Mouse (Mus musculus) embryonic fibroblast, embryonic 13.5 days (primary cell): Measurements from ENCODE around the gene Cacnb2. TPM values are rescaled to one million over a fixed set of nuclear protein-coding genes. Genes with fewer than 3 reads are reported as not detected.
"Not testable (repeated sequence)": the region's sequence is repeated elsewhere in the genome, so short reads cannot be mapped to it uniquely, and the experiment has no call there.

Experiments used
- H3K27ac ChIP-seq: 2 replicates; pipeline ENCODE4 v1.5.1; 2012; ENCODE audit warnings: low read length, control low read depth, inconsistent platforms; ENCODE audit not compliant: insufficient read depth
- H3K4me1 ChIP-seq: 2 replicates; pipeline ENCODE4 v1.6.1; 2011; ENCODE audit warnings: low read length; ENCODE audit not compliant: control insufficient read depth, insufficient read depth
- H3K4me3 ChIP-seq: 2 replicates; pipeline ENCODE4 v1.5.1; 2011; ENCODE audit warnings: mild to moderate bottlenecking, control low read depth, low read length; ENCODE audit not compliant: insufficient read depth
- CTCF ChIP-seq: IDR thresholded peaks from 2 replicates; pipeline ENCODE4 v1.5.1; 2011; ENCODE audit warnings: mild to moderate bottlenecking, control low read depth, low read length, moderate library complexity, borderline replicate concordance; ENCODE audit not compliant: insufficient read depth
- POLR2A ChIP-seq: IDR thresholded peaks from 2 replicates; pipeline ENCODE4 v1.6.1; 2011; ENCODE audit warnings: low read depth, mild to moderate bottlenecking, control low read depth, low read length, moderate library complexity
- polyA plus RNA-seq: library from polyadenylated mRNA; stranded (reverse); fragments of >200 nt; gene quantifications from 2 replicates; pipeline ENCODE4 v1.2.4, GENCODE M21; 2011; ENCODE audit warnings: low read depth; ENCODE audit not compliant: missing spikeins, insufficient read length

The Cacnb2 gene
- polyA plus RNA-seq, 1 experiment: 5.1 TPM

- Histone ChIP-seq H3K4me3 (no peak overlapping the region), H3K27ac (no peak overlapping the region), H3K4me1 (no peaks in the 10 kb centered on the region)
- TF ChIP-seq CTCF (no peak), POLR2A (no peak)
Observed at GRCm38 (mm10) chr2:14710247-14710646, 107.4 kb downstream of the Cacnb2 start.

DNA sequence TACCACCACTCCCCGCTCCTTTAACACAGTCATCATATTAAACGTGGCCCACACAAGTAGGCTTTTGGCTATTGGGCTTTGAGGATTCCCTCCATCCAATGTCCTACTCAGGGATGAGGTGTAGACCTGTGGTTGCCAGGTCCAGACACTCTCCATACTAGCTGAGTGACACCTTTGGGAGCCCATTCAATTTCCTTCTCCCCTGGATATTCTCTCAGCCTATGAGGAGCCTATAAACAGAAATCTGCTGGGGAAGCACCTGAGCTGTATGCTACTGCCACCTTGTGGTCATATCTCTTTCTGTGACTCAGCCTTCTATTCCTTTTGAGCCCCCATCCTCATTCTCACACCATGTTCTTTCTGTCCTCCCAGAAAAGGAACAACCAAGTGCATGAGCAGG, 108.9 kb downstream of the Cacnb2 start:
- no peak overlapping the region for H3K27ac ChIP-seq

GRCm38 (mm10) chr2:14713049-14713448, 110.2 kb downstream of the Cacnb2 start:
- TF ChIP-seq POLR2A: no peak
- no peak for TF ChIP-seq CTCF
- Histone ChIP-seq H3K27ac (no peak overlapping the region), H3K4me3 (no peak overlapping the region), H3K4me1 (no peaks in the 10 kb centered on the region)

More for the DNA sequence above, 108.9 kb downstream of the Cacnb2 start:
- H3K4me3 ChIP-seq: no peak overlapping the region
- no peaks in the 10 kb centered on the region for H3K4me1 ChIP-seq
- TF ChIP-seq CTCF (no peak), POLR2A (no peak)

- H3K4me3 ChIP-seq: no peak overlapping the region
- no peak for TF ChIP-seq CTCF
- TF ChIP-seq POLR2A: no peak
- no peak overlapping the region for H3K27ac ChIP-seq
- no peaks in the 10 kb centered on the region for H3K4me1 ChIP-seq
Observed at GRCm38 (mm10) chr2:14716666-14717065, 113.8 kb downstream of the Cacnb2 start.

- H3K27ac ChIP-seq: no peak overlapping the region
- TF ChIP-seq POLR2A: no peak
- no peak for TF ChIP-seq CTCF
- no peaks in the 10 kb centered on the region for H3K4me1 ChIP-seq
- H3K4me3 ChIP-seq: no peak overlapping the region
Observed at GRCm38 (mm10) chr2:14719119-14719718, 116.3 kb downstream of the Cacnb2 start.

GRCm38 (mm10) chr2:14725437-14725836, 122.5 kb downstream of the Cacnb2 start:
- Histone ChIP-seq H3K27ac (no peak overlapping the region), H3K4me3 (no peak overlapping the region), H3K4me1 (no peaks in the 10 kb centered on the region)
- TF ChIP-seq POLR2A: no peak
- no peak for TF ChIP-seq CTCF

DNA sequence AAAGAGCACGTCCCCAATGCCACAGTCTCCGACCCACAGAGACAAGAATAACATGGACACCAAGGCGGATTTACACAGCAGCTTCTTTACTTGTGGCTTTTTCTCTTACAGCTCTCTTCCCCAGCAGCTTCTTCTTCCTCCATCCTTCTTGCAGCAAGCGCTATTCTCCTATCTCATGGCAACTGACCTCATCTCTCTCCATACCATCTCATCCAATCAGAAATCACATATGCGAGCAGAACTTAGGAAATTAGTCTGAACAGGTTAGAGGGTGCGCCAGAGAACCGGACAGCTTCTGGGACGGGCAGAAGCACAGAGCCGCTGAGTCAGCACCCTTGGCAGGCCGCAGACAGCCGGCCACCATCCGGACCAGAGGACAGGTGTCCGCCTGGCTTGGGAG, 123.7 kb downstream of the Cacnb2 start:
- not testable (repeated sequence) for H3K4me3 ChIP-seq, H3K4me1 ChIP-seq, H3K27ac ChIP-seq

DNA sequence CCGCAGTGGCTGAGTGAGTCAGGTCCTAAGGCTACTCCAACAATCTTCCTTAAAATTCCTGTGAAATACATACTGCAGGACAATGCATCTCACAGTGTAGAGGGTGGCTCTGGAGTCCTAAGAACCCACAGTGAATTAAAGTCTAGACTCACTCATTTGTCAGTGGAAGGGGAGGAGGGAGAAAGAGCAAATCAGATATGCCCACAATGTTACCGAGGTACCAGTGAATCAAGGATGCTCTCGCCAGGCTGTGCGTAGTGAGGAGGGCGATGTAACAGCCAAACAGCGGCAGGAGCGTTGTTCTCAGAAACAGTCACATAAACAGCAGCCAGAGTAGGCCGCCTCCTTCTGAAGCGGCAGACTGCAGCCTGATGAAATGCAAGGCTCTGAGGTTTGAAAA, 136.0 kb downstream of the Cacnb2 start:
- TF ChIP-seq POLR2A: no peak
- no peak for TF ChIP-seq CTCF
- H3K4me3 ChIP-seq: no peak overlapping the region
- peaks cover 4% of the 10 kb centered on the region; the same call in 1 of the 2 replicates for H3K4me1 ChIP-seq
- peak overlapping the region; percentile 44 for H3K27ac ChIP-seq

GRCm38 (mm10) chr2:14739510-14739909, 136.6 kb downstream of the Cacnb2 start:
- TF ChIP-seq POLR2A (no peak), CTCF (no peak)
- peak overlapping the region; percentile 44; the same call in 1 of the 2 replicates for H3K27ac ChIP-seq
- H3K4me1 ChIP-seq: peaks cover 4% of the 10 kb centered on the region; the same call in 1 of the 2 replicates
- no peak overlapping the region for H3K4me3 ChIP-seq

DNA sequence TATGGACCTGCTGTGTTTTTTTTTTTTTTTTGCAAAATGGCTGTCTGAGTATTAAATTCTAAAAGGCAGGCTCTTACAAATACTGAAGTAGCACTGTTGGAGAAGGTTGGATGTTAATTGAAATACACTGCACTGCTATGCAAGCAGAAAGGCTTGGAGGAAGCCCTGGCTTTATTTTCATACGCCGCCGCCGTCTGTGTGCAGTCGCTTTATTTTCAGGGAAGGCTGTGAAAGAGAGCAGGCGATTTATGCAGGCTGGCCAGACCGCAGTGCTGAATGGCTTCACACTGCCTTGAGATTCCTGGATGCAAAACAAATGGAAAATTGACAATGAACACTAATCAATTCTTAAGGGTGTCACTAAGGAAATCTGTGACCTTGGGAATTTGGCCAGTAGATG, 137.5 kb downstream of the Cacnb2 start:
- H3K27ac ChIP-seq: no peak overlapping the region
- TF ChIP-seq POLR2A (no peak), CTCF (no peak)
- peaks cover 5% of the 10 kb centered on the region for H3K4me1 ChIP-seq
- no peak overlapping the region for H3K4me3 ChIP-seq

DNA sequence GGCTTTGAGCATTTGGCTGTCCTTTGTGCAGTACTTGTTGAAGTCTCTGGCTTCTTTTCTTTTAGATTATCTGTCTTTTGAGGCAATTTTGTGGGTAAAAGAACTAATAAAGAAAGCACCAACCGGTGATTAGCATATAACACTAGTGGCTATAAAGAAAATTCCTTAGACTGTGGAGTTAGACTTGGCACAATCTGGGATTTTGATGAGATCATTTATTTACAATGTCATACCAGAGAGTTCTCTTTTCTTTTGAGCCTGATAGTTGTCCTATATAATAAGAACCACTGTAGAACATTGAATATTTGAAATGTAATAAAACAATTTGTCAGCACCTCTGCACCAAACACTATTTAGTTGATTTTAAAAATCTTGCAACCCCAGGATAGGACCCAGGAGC, 141.9 kb downstream of the Cacnb2 start:
- no peak overlapping the region for H3K4me3 ChIP-seq
- H3K4me1 ChIP-seq: peaks cover 2% of the 10 kb centered on the region
- TF ChIP-seq CTCF (no peak), POLR2A (no peak)
- H3K27ac ChIP-seq: no peak overlapping the region

GRCm38 (mm10) chr2:14762846-14763245, 160.0 kb downstream of the Cacnb2 start:
- no peak for TF ChIP-seq POLR2A
- no peak for TF ChIP-seq CTCF
- H3K4me3 ChIP-seq: no peak overlapping the region

More at GRCm38 (mm10) chr2:14762846-14763245, 160.0 kb downstream of the Cacnb2 start:
- Histone ChIP-seq H3K27ac (no peak overlapping the region), H3K4me1 (peaks cover 11% of the 10 kb centered on the region)
